Mouse (Mus musculus) bone marrow macrophage, adult 2 months (primary cell): Measurements from ENCODE around the gene Olfr583.

ENCODE experiments used
- CTCF ChIP-seq: IDR thresholded peaks from 2 replicates; pipeline ENCODE4 v1.5.1; 2012; ENCODE audit warnings: low read depth, mild to moderate bottlenecking, low read length, moderate library complexity
- POLR2A ChIP-seq: IDR thresholded peaks from 2 replicates; pipeline ENCODE4 v1.6.1; 2012; ENCODE audit warnings: mild to moderate bottlenecking, low read depth, low read length, borderline replicate concordance

- TF ChIP-seq CTCF (no peak), POLR2A (no peak)
Observed at GRCm38 (mm10) chr7:103051000-103051399, at the start of gene Olfr583.
